Mouse (Mus musculus): ENCODE data around the gene Zfp318. TPM values are rescaled to one million over a fixed set of nuclear protein-coding genes. Genes with fewer than 3 reads are reported as not detected.

Zfp318 gene
- total RNA-seq, 1 experiment, result 14.0 TPM

DNA sequence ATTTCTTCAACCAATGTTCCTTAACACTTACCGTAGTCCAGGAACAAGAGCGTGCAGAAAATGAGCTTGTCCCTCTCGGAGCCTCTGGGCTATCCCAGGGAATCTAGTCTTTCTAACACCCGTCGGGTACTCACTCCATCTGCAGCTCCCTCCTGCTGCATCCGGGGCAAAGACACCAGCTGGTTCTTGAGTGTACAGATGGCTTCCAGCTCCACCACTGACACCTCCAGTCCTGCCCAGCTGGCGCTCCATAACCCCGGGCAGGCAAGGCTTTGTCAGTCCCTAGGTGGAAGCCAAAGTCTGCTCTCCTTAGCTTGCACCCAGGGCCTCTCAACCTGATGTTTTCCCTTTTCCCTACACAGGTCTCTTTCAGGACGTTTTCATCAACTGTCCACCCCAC, 84.3 kb downstream of the Zfp318 start:
- Histone ChIP-seq H3K27ac (ENCODE audit: insufficient read depth, low read depth, low read length, poor library complexity, severe bottlenecking) (no peak overlapping the region), H3K36me3 (ENCODE audit: control insufficient read depth, insufficient read depth, low read length, poor library complexity, severe bottlenecking) (no peaks in the 10 kb centered on the region), H3K4me3 (ENCODE audit: insufficient read depth in 1 of 2, low read depth in 1 of 2, low read length in 2 of 2, poor library complexity in 1 of 2, severe bottlenecking in 1 of 2) (no peak overlapping the region), H3K9ac (ENCODE audit: insufficient read depth, low read depth, low read length, poor library complexity, severe bottlenecking) (no peak overlapping the region), H3K4me1 (ENCODE audit: control insufficient read depth in 2 of 2, insufficient read depth in 2 of 2, low read length in 2 of 2, poor library complexity in 1 of 2) (peaks cover 0 to 17% of the 10 kb centered on the region in 2 experiments; a peak in 1 of 4 replicates), H3K9me3 (ENCODE audit: control insufficient read depth, insufficient read depth, low read depth, low read length) (no peaks in the 10 kb centered on the region)
- no peak for TF ChIP-seq HCFC1 (IDR thresholded peaks at IDR 0.05; ENCODE audit: borderline replicate concordance, insufficient read depth, low read length)
- TF ChIP-seq CHD2 (IDR thresholded peaks at IDR 0.05; ENCODE audit: low read depth, low read length), result no peak
- TF ChIP-seq MAFK (IDR thresholded peaks at IDR 0.05; ENCODE audit: insufficient read depth, low read depth, low read length), result no peak
- no peak for TF ChIP-seq ZNF384 (IDR thresholded peaks at IDR 0.05; ENCODE audit: low read depth, low read length)
- no peak for TF ChIP-seq ZC3H11A (IDR thresholded peaks at IDR 0.05; ENCODE audit: borderline replicate concordance, low read depth, low read length)
- in situ Hi-C loops (cut with MboI; ENCODE audit: low sequenced_read_pairs in 2 of 2, unreplicated experiment in 2 of 2), result no loop called here
- DNase-seq (ENCODE audit: low read depth, low spot score), result no peak

Other genes with a start within 250 kb of the Zfp318 start
- 0.85 and 2.9 TPM in 2 replicates for gene Rsph9, start 239.5 kb upstream of the Zfp318 start, total RNA-seq (2012; rRNA removed)
- 7.1 and 8.2 TPM in 2 replicates for gene Mad2l1bp, start 230.2 kb upstream of the Zfp318 start, total RNA-seq (2012; rRNA removed)
- 33.4 and 65.4 TPM in 2 replicates for gene Gtpbp2, start 222.7 kb upstream of the Zfp318 start, total RNA-seq (2012; rRNA removed)
- gene Polh, start 181.1 kb upstream of the Zfp318 start, total RNA-seq (2012; rRNA removed), result 9.5 and 11.8 TPM in 2 replicates
- gene Xpo5, start 180.9 kb upstream of the Zfp318 start, total RNA-seq (2012; rRNA removed), result 63.2 and 63.9 TPM in 2 replicates
- gene Polr1c, start 135.7 kb upstream of the Zfp318 start, total RNA-seq (2012; rRNA removed), result 177 and 213 TPM in 2 replicates
- gene Yipf3, start 135.7 kb upstream of the Zfp318 start, total RNA-seq (2012; rRNA removed), result 59.3 and 68.6 TPM in 2 replicates
- 1.3 TPM in 2 replicates for gene Lrrc73, start 130.2 kb upstream of the Zfp318 start, total RNA-seq (2012; rRNA removed)
- 27.7 and 33.0 TPM in 2 replicates for gene Tjap1, start 100.7 kb upstream of the Zfp318 start, total RNA-seq (2012; rRNA removed)
- gene Dlk2, start 86.3 kb upstream of the Zfp318 start, total RNA-seq (2012; rRNA removed), result 1.3 and 1.4 TPM in 2 replicates
- gene Abcc10, start 55.4 kb upstream of the Zfp318 start, total RNA-seq (2012; rRNA removed), result 17.2 and 25.6 TPM in 2 replicates
- gene Crip3, start 45.2 kb downstream of the Zfp318 start, total RNA-seq (2012; rRNA removed), result 0.49 and 0.79 TPM in 2 replicates
- gene Slc22a7, start 54.7 kb downstream of the Zfp318 start, total RNA-seq (2012; rRNA removed), result 3.6 and 6.1 TPM in 2 replicates
- 0.98 and 1.2 TPM in 2 replicates for gene Ttbk1, start 103.9 kb downstream of the Zfp318 start, total RNA-seq (2012; rRNA removed)
- gene Dnph1, start 113.0 kb downstream of the Zfp318 start, total RNA-seq (2012; rRNA removed), result 44.1 and 48.2 TPM in 2 replicates
- 1.8 and 4.5 TPM in 2 replicates for gene Cul9, start 162.7 kb downstream of the Zfp318 start, total RNA-seq (2012; rRNA removed)
- gene Srf, start 172.4 kb downstream of the Zfp318 start, total RNA-seq (2012; rRNA removed), result 65.2 and 75.6 TPM in 2 replicates
- 200 and 384 TPM in 2 replicates for gene Ptk7, start 245.8 kb downstream of the Zfp318 start, total RNA-seq (2012; rRNA removed)

All from ES-E14 (cell line).